Mouse (Mus musculus): ENCODE measurements at regions not wholly inside any gene's neighbourhood (a gene's known extent, or its start where the extent isn't known, plus 50 kb on each side); places are given as distances from the start of the nearest gene placed in this dataset.

DNA sequence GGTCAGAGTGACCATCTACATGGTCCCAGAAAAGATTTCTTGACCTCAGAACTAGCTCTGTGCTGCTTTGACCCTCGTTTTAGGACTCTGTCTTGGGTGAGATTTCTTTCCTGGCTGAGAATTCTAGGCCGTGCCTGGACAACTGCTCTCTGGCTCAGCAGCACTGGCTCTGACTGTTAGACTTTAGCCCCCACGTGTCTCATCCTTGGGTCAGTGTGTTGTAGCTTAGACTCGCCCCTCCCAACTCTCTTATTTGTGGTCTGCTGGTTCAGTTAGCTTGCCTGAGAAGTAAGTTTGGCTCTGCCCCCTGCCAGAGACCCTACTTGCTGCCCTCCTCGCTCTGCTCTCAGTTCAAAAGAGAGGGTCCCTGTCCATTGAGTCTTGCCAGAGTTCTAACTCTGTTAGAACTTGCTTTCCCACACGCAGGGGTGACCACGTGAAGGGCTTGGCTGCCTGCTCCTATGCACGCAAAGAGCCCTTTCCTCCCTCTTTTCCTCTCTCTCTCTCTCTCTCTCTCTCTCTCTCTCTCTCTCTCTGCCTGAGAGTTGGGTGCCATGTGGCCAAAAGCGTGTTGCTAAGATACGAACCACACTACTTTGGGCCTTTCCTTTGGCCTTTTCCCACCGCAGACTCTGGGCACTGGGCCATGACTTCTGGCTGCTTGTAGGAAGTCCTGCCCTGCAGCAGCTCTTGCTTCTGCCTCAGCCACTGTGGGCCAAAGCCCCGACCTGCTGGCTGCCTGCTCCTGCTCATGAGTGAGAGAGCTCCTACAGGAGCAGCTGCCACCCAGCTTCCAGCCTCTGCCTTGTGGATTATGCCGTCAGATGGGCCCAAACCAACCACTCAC lies 344.2 kb upstream of the Amot start:
- peak; percentile 36 to 45 for DNase-seq
- intact Hi-C loops (cut with DNase I) = no loop called here

DNA sequence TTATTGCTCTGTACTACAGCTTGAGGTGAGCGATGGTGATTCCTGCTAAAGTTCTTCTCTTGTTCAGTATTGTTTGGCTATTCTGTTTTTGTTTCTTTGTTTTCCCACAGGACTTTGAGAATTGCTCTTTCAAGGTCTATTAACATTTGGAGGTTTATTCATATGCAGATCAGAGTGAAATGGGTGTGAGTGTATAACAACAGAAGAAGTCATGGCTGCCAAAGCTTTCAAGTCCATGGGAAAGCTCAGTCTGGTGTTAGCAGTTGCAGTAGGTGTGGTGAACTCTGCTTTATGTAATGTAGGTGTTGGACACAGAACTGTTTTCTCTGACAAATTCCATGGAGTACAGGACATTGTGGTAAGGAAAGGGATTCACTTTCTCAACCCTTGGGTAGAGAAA lies 328.1 kb upstream of the Amot start:
- intact Hi-C loops (cut with DNase I) = no loop called here
- no peak for DNase-seq

- intact Hi-C loops (cut with DNase I) = no loop called here
- DNase-seq = no peak
Observed at GRCm38 (mm10) chrX:145812995-145813394, 308.0 kb upstream of the Amot start.

All from heart, postnatal 36 days (tissue).